Mouse (Mus musculus) thymus, adult 2 months (tissue): Measurements from ENCODE around the gene Elfn1. TPM values are rescaled to one million over a fixed set of nuclear protein-coding genes. Genes with fewer than 3 reads are reported as not detected.

Experiments used
- DNase-seq: peaks from one replicate; pipeline ENCODE4 v3.0.0; 2021
- H3K27ac ChIP-seq: fragments of 200-500 bp; 2 replicates; pipeline ENCODE4 v1.5.1; 2012; ENCODE audit warnings: low read length, control low read depth; ENCODE audit not compliant: control insufficient read depth, insufficient read depth
- H3K27me3 ChIP-seq: fragments of 200-500 bp; 2 replicates; pipeline ENCODE4 v1.6.1; 2012; ENCODE audit warnings: mild to moderate bottlenecking, low read length, moderate library complexity, mixed read lengths; ENCODE audit not compliant: control insufficient read depth, insufficient read depth
- H3K36me3 ChIP-seq: fragments of 200-500 bp; 2 replicates; pipeline ENCODE4 v1.6.1; 2012; ENCODE audit warnings: mild to moderate bottlenecking, low read length, moderate library complexity; ENCODE audit not compliant: control insufficient read depth, insufficient read depth
- H3K4me1 ChIP-seq: fragments of 200-500 bp; replicated peaks from 2 replicates; pipeline ENCODE4 v1.6.1; 2012; ENCODE audit warnings: low read length; ENCODE audit not compliant: control insufficient read depth, insufficient read depth
- H3K4me3 ChIP-seq: fragments of 200-500 bp; 2 replicates; pipeline ENCODE4 v1.5.1; 2012; ENCODE audit warnings: mild to moderate bottlenecking, low read length, control low read depth, moderate library complexity; ENCODE audit not compliant: control insufficient read depth, insufficient read depth
- CTCF ChIP-seq: fragments of 200-500 bp; IDR thresholded peaks from 2 replicates; pipeline ENCODE4 v1.5.1; 2012; ENCODE audit warnings: mild to moderate bottlenecking, control low read depth, low read length, moderate library complexity, borderline replicate concordance; ENCODE audit not compliant: control insufficient read depth, poor library complexity, insufficient read depth; ENCODE audit errors: extremely low read depth
- POLR2A ChIP-seq: fragments of 200-500 bp; IDR thresholded peaks from 2 replicates; pipeline ENCODE4 v1.6.1; 2012; ENCODE audit warnings: mild to moderate bottlenecking, low read length, control low read depth, moderate library complexity; ENCODE audit not compliant: control insufficient read depth, poor library complexity, insufficient read depth; ENCODE audit errors: extremely low read depth
- WGBS: fragments of 180-500 bp; shearing (Covaris S2); methylation state at CpG from one replicate; pipeline ENCODE4 v1.1.7; 2018; 5-methylcytosine and 5-hydroxymethylcytosine counted together
- polyA plus RNA-seq: library from polyadenylated mRNA; depleted of rRNA; stranded (reverse); fragments of >200 nt; gene quantifications from 2 replicates; pipeline ENCODE4 v1.2.3, GENCODE M21; 2012

Gene Elfn1
- polyA plus RNA-seq, 1 experiment: 0.77 TPM

DNA sequence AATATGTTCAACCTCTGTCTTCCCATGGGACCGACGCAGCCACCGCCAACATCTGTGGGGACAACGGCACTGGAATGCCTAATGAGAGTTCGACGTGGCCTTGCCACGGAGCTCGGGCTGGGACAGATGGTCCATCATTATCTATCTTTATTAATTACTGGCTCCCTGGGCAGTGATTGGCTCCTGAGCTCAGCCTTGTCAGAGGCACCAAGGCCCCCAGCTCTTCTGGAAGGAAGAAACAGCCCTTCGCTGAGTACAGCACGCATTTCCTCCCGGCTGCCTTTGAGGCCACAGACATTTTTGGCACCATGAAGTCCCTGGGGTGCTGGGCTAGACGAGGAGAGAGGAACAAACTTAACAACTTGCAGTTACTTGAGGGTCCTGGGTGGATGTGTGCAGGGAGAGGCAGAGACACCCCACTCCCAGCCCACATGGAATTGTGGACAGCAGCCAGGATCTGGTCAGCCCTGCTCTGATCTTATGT is 13.7 kb upstream of the Elfn1 start:
- WGBS: 75% methylated on average over 12 of the region's 12 CpGs
- Histone ChIP-seq H3K27me3 (no peaks in the 10 kb centered on the region), H3K36me3 (no peaks in the 10 kb centered on the region), H3K27ac (no peak overlapping the region), H3K4me3 (no peak overlapping the region), H3K4me1 (0 out of 2 replicates have a peak, but pooled peaks cover 2% of the 10 kb centered on the region)
- no peak for TF ChIP-seq POLR2A
- no peak for TF ChIP-seq CTCF
- no peak for DNase-seq

DNA sequence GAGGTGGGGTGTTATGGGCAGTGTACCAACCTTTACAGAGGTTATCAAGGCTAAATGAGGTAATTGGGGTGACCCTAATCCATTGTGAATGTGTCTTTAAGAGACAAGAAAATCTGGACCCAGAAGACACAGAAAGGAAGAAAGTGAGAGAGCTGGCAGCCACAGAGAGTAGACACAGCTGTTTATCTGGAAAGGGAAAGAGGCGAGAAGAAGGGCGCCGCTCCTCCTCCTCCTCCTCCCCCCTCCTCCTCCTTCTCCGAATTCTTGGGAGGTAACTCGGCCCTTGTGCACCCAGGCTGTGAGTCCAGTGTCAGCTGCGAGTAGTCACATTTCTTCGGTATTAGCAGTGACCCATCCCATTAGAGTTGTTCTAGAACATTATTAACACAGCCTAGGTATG is 8.7 kb upstream of the Elfn1 start:
- no peaks in the 10 kb centered on the region; the same call in 1 of the 2 replicates for H3K27me3 ChIP-seq
- H3K36me3 ChIP-seq: no peaks in the 10 kb centered on the region
- DNase-seq: no peak
- 0 out of 2 replicates have a peak, but pooled peaks cover 2% of the 10 kb centered on the region for H3K4me1 ChIP-seq
- WGBS: 58% methylated on average over 7 of the region's 7 CpGs
- H3K4me3 ChIP-seq: no peak overlapping the region
- TF ChIP-seq CTCF: no peak
- TF ChIP-seq POLR2A: no peak
- no peak overlapping the region for H3K27ac ChIP-seq

DNA sequence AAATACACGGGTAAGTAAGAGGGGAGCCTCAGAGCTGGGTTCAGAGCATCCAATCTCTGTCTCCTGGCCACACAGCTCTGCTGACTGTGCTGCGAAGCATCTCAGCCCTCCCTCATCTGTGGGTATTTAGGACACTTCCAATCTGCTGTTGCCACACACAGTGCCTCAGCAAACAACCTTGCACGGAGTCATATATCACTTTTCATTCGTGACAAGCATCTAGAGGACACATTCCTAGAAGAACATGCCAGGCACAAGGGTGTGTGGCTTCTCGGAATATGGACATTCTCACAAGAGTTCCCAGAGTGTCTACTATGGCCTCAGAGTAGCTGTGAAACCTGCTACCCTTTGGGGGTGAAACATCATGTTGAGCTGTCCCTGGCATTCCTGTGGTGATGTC is 2.6 kb upstream of the Elfn1 start:
- Histone ChIP-seq H3K36me3 (no peaks in the 10 kb centered on the region), H3K4me3 (no peak overlapping the region), H3K4me1 (peaks cover 5% of the 10 kb centered on the region; the same call in 1 of the 2 replicates), H3K27ac (no peak overlapping the region), H3K27me3 (peaks cover 24% of the 10 kb centered on the region)
- no peak for DNase-seq
- 78% methylated on average over 5 of the region's 5 CpGs for WGBS
- no peak for TF ChIP-seq CTCF
- no peak for TF ChIP-seq POLR2A

DNA sequence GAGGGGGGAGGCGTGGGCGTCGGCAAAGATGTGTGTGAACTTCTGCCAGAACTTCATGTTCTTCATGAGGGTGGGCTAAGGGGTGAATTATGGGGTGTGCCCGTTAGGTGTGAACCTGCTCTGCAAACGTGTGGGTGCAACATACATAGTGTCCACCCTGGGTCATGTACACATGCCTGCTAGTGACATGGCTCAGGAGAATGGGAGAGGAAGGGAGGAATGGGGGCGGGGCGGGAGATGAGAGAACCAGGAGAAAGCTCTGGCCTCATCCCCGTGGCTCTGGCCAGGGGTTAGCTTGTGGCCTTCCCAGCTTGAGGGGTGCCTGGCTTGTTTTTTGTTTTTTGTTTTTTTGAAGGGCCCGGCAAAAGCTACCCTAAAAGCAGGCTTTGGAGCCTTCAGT is 1.2 kb upstream of the Elfn1 start:
- WGBS: 64% methylated on average over 9 of the region's 9 CpGs

DNA sequence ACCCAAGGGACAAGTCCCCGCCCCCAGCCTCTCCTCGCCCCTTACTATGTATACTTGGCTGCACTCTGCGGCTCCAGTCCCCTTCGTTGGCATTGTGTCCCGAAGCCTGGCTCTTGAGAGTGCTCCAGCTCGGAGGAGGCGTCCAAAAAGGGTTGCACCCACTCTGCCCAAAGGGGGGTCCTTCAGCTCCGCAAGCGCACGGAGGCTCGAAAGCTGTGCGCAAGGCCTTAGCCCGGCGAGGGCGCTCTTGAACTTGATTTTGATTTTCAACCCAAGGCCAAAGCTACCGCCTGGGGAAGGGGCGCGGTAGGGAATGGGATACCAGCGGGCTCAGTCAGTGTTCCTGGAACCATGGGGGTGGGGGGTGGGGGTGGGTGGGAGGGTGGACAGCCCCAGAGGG is 502 bp upstream of the Elfn1 start:
- TF ChIP-seq CTCF (0 out of 2 replicates have a peak, but pooled peaks have one; percentile 32), POLR2A (no peak)
- no peak overlapping the region for H3K4me3 ChIP-seq
- no peaks in the 10 kb centered on the region for H3K36me3 ChIP-seq
- peaks cover 5% of the 10 kb centered on the region; the same call in 1 of the 2 replicates for H3K4me1 ChIP-seq
- H3K27me3 ChIP-seq: peaks cover 43% of the 10 kb centered on the region
- no peak overlapping the region for H3K27ac ChIP-seq
- peak; percentile 43 for DNase-seq
- 10% methylated on average over 19 of the region's 19 CpGs for WGBS

More for the DNA sequence above, 1.2 kb upstream of the Elfn1 start:
- H3K27ac ChIP-seq: no peak overlapping the region
- peaks cover 36% of the 10 kb centered on the region for H3K27me3 ChIP-seq
- peaks cover 5% of the 10 kb centered on the region; the same call in 1 of the 2 replicates for H3K4me1 ChIP-seq
- no peak overlapping the region for H3K4me3 ChIP-seq
- no peak for DNase-seq
- TF ChIP-seq POLR2A: no peak
- TF ChIP-seq CTCF: no peak
- H3K36me3 ChIP-seq: no peaks in the 10 kb centered on the region

DNA sequence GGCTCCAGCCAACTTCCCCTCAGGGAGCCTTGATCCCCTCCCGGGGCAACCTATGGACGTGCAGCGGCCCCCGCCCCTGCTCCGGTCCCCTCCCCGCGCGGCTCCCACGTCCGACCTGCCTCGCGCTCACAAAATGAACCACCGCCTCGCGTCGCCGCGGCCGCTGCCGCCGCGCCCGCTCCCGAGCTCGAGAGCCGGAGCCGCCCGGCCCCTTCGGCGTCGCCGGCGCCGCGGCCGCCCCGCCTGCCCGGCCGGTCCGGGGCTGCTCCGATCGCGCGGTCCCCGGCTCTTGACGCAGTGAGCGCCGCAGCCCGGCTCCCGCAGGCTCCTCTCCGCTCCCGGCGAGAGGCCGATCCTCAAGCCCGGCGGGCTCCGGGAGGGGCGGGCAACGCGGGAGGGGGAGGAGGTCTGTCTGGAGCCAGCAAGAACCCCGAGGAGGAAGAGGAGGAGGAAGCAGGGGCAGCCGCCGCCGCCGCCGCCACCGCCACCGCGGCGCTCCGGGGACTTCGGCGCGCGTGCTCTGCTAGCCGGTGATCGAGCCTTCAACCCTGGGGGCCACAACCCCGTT is 584 bp downstream of the Elfn1 start:
- H3K27ac ChIP-seq: no peak overlapping the region
- H3K27me3 ChIP-seq: peaks cover 52% of the 10 kb centered on the region
- H3K36me3 ChIP-seq: no peaks in the 10 kb centered on the region
- H3K4me1 ChIP-seq: peaks cover 5% of the 10 kb centered on the region; the same call in 1 of the 2 replicates
- 1% methylated on average over 78 of the region's 78 CpGs for WGBS
- no peak for TF ChIP-seq POLR2A
- no peak for TF ChIP-seq CTCF
- H3K4me3 ChIP-seq: peak overlapping the region; percentile 34
- DNase-seq: no peak

DNA sequence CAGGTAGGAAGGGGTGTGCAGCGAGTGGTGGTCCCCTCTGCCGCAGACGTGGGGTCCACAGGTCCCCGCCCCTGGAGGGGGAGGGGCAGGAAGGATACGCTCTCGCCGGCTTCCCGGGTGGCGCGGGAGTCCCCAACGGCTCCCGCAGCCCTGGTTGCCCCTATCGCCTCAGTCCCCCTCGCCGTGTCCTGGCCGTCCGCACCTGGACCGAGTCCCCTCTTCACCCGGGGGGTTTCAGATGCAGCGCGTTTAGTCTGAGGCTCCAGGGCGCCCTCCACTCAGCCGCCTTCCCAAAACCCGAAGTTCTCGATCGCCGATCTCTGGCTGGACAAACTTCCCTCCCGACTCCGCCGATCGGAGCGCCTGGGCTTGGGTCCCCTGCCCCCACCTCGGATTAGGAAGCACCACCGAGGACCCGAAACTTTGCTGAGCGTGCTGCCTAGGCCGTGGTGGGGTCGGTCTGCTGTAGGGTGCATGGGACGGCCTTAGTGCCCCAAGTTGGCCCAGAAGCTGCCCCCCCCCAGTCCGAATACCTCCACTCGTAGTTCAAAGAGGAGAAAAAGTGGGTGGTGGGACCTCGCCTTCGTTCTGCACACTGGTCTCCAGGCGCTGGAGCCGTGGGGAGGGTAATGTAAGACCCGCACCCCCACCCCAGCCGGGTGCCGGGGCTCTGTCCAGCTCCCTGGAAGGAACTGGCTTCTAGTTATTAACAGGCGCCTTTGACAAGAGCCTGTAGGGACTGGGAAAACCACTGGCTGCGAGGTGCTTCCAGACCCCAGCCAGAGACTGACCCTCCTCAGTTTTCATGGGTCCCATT is 1.3 kb downstream of the Elfn1 start:
- peaks cover 58% of the 10 kb centered on the region for H3K27me3 ChIP-seq
- TF ChIP-seq CTCF (no peak), POLR2A (no peak)
- no peak for DNase-seq
- no peaks in the 10 kb centered on the region for H3K36me3 ChIP-seq
- WGBS: 3% methylated on average over 45 of the region's 50 CpGs
- H3K4me3 ChIP-seq: peak overlapping the region; percentile 34
- H3K27ac ChIP-seq: no peak overlapping the region
- H3K4me1 ChIP-seq: peaks cover 5% of the 10 kb centered on the region; the same call in 1 of the 2 replicates
